Comparison of ENCODE assay signal across 8 mouse cellular contexts in the genomic region with DNA sequence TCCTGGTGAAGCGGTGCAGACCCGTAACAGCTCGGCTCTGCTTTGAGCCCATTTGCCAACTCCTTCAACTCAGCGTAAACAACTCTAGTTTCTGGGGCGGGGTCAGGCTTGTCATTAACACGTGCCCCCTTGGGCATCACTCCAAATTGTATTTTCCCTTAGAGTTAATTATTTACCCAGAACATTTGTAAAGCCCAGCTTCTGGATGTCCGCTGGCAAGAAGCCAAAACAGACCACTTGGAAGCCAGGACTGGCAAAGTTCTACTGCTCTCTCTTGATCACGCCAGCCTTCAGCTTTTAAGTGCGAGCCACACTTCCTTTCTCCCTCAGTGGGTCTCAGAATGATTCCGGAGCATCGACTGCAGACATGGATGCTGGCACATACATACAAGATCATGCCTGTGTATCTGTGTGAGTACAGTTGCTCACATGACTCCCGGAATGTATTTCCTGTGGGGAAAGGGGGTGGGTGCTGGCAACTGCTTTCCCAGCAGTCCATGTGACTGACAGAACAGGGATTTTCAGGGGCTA. TPM values are rescaled to one million over a fixed set of nuclear protein-coding genes. Genes with fewer than 3 reads are reported as not detected.
DNase-seq lines count a peak whose midpoint lies in the region; ATAC-seq and TF ChIP-seq lines count a peak whose summit lies in the region.
"Had no signal": no experiment of that assay in that cellular context is flagged by ENCODE, and none has a peak within 500 bp of the region (broad histone marks: within the 10 kb centered on the region; RNA-seq: fewer than 3 reads in every experiment).

No protein-coding gene starts in this region.

- H3K27me3 ChIP-seq in liver, embryonic 12.5 days (replicated peaks) = no peaks in the 10 kb centered on the region
- H3K27me3 ChIP-seq in stomach, postnatal 0 days (ENCODE audit: control insufficient read depth, insufficient read depth, low read length) = no peaks in the 10 kb centered on the region

- peak; percentile 44; the same call in 1 of the 2 replicates for ATAC-seq in liver, embryonic 12.5 days
- peak; percentile 75 for ATAC-seq in stomach, postnatal 0 days (ENCODE audit: low FRiP score, low TSS enrichment)

- TF ChIP-seq CTCF in stomach, postnatal 0 days (IDR thresholded peaks at IDR 0.05; ENCODE audit: low read depth) = no peak

- H3K36me3 ChIP-seq in liver, embryonic 12.5 days = no peaks in the 10 kb centered on the region
- no peaks in the 10 kb centered on the region for H3K36me3 ChIP-seq in stomach, postnatal 0 days (ENCODE audit: control insufficient read depth, insufficient read depth, low read length)

- H3K9me3 ChIP-seq in liver, embryonic 12.5 days (replicated peaks) = 0 out of 2 replicates have a peak, but pooled peaks cover 8% of the 10 kb centered on the region
- H3K9me3 ChIP-seq in stomach, postnatal 0 days (ENCODE audit: control insufficient read depth, low read length) = no peaks in the 10 kb centered on the region

- no peak overlapping the region for H3K4me3 ChIP-seq in liver, embryonic 12.5 days
- H3K4me3 ChIP-seq in stomach, postnatal 0 days (ENCODE audit: low read depth, low read length) = no peak overlapping the region

- WGBS in liver, embryonic 12.5 days (ENCODE audit: insufficient replicate concordance) = 57% methylated on average over 12 of the region's 12 CpGs
- WGBS in stomach, postnatal 0 days = 20% methylated on average over 12 of the region's 12 CpGs

- no peak overlapping the region for H3K4me2 ChIP-seq in liver, embryonic 12.5 days
- H3K4me2 ChIP-seq in stomach, postnatal 0 days (replicated peaks; ENCODE audit: low read depth) = no peak overlapping the region

- no peak overlapping the region for H3K27ac ChIP-seq in liver, embryonic 12.5 days
- H3K27ac ChIP-seq in stomach, postnatal 0 days (replicated peaks) = no peak overlapping the region
- H3K27ac ChIP-seq: macrophage had no signal

- no peak for TF ChIP-seq EP300 in stomach, postnatal 0 days (optimal IDR thresholded peaks at IDR 0.05)

- DNase-seq in retina, postnatal 1 day = peak; percentile 58
- no peak for DNase-seq in retina, embryonic 14.5 days (ENCODE audit: low spot score)
- DNase-seq in kidney, adult 18-20 months = peak; percentile 70
- peak; percentile 75 for DNase-seq in stomach, postnatal 0 days (ENCODE audit: low spot score)
- no peak for DNase-seq in ovary, postnatal 10 days (ENCODE audit: low spot score)
- DNase-seq in frontal cortex, postnatal 10 days (ENCODE audit: low spot score in 2 of 2) = no peak

- H3K9ac ChIP-seq in liver, embryonic 12.5 days = no peak overlapping the region
- H3K9ac ChIP-seq in stomach, postnatal 0 days (ENCODE audit: low read length) = no peak overlapping the region

- no peaks in the 10 kb centered on the region for H3K4me1 ChIP-seq in liver, embryonic 12.5 days
- no peaks in the 10 kb centered on the region for H3K4me1 ChIP-seq in stomach, postnatal 0 days (replicated peaks; ENCODE audit: control insufficient read depth, insufficient read depth)

RNA-seq across cellular contexts. Expression of a gene that starts 24.9 kb away (rescaled TPM):
- polyA plus RNA-seq in liver, embryonic 12.5 days (2016; fragmentation: Nextera tagmentation; extraction: Ambion mirVana) = not detected in 2 replicates
- not detected in 2 replicates for polyA plus RNA-seq in stomach, postnatal 0 days (2015; fragmentation: Nextera tagmentation; extraction: Ambion mirVana)
- polyA plus RNA-seq: macrophage had no signal

Comparison
In these comparisons a context has a peak if more than half of its experiments do, and no peak if none do; other contexts are left out.
1. DNase-seq: peak in retina, postnatal 1 day (single experiment), kidney, adult 18-20 months (single experiment) and stomach, postnatal 0 days (single experiment); none in retina, embryonic 14.5 days (single experiment), ovary, postnatal 10 days (single experiment) and frontal cortex, postnatal 10 days (0 of 2).